Mouse (Mus musculus): ENCODE measurements at regions not wholly inside any gene's neighbourhood (a gene's known extent, or its start where the extent isn't known, plus 50 kb on each side); places are given as distances from the start of the nearest gene placed in this dataset.

- WGBS: 72% methylated on average over 3 of the region's 3 CpGs
- Histone ChIP-seq H3K27me3 (ENCODE audit: control insufficient read depth, insufficient read depth, low read length) (no peaks in the 10 kb centered on the region), H3K79me2 (ENCODE audit: control insufficient read depth, insufficient read depth, low read length) (no peaks in the 10 kb centered on the region), H3K36me3 (ENCODE audit: control insufficient read depth, insufficient read depth, low read length) (no peaks in the 10 kb centered on the region), H3K4me1 (ENCODE audit: control insufficient read depth, insufficient read depth, low read length) (no peaks in the 10 kb centered on the region), H3K4me3 (ENCODE audit: insufficient read depth, low read depth, low read length) (no peak overlapping the region), H3K27ac (replicated peaks; ENCODE audit: insufficient read depth, low read depth, low read length) (no peak overlapping the region), H3K9ac (ENCODE audit: low read depth, low read length) (no peak overlapping the region)
- TF ChIP-seq CTCF (IDR thresholded peaks at IDR 0.05; ENCODE audit: low read depth, low read length) (no peak), POLR2A (IDR thresholded peaks at IDR 0.05; ENCODE audit: extremely low read depth, insufficient read depth, low read length) (no peak)
- no peak for DNase-seq (ENCODE audit: extremely low read depth, low read depth, low spot score)
Measured at GRCm38 (mm10) chr9:115499536-115499935, 189.3 kb upstream of the Stt3b start.

GRCm38 (mm10) chr9:115504789-115505188 lies 194.6 kb upstream of the Stt3b start:
- no peaks in the 10 kb centered on the region for H3K4me1 ChIP-seq (ENCODE audit: control insufficient read depth, insufficient read depth, low read length)

GRCm38 (mm10) chr9:115507131-115507689 lies 197.0 kb upstream of the Stt3b start:
- DNase-seq (ENCODE audit: extremely low read depth, low read depth, low spot score): no peak
- 87% methylated on average over 7 of the region's 7 CpGs for WGBS

More at GRCm38 (mm10) chr9:115504789-115505188, 194.6 kb upstream of the Stt3b start:
- Histone ChIP-seq H3K27ac (replicated peaks; ENCODE audit: insufficient read depth, low read depth, low read length) (no peak overlapping the region), H3K79me2 (ENCODE audit: control insufficient read depth, insufficient read depth, low read length) (no peaks in the 10 kb centered on the region), H3K9ac (ENCODE audit: low read depth, low read length) (no peak overlapping the region), H3K36me3 (ENCODE audit: control insufficient read depth, insufficient read depth, low read length) (no peaks in the 10 kb centered on the region), H3K4me3 (ENCODE audit: insufficient read depth, low read depth, low read length) (no peak overlapping the region), H3K27me3 (ENCODE audit: control insufficient read depth, insufficient read depth, low read length) (no peaks in the 10 kb centered on the region)
- DNase-seq (ENCODE audit: extremely low read depth, low read depth, low spot score): no peak
- 32% methylated on average over 2 of the region's 2 CpGs for WGBS
- TF ChIP-seq CTCF (IDR thresholded peaks at IDR 0.05; ENCODE audit: low read depth, low read length): no peak
- no peak for TF ChIP-seq POLR2A (IDR thresholded peaks at IDR 0.05; ENCODE audit: extremely low read depth, insufficient read depth, low read length)

GRCm38 (mm10) chr9:115512835-115513629 lies 202.8 kb upstream of the Stt3b start:
- 71% methylated on average over 16 of the region's 16 CpGs for WGBS
- DNase-seq (ENCODE audit: extremely low read depth, low read depth, low spot score): no peak
- no peaks in the 10 kb centered on the region for H3K27me3 ChIP-seq (ENCODE audit: control insufficient read depth, insufficient read depth, low read length)
- no peaks in the 10 kb centered on the region for H3K36me3 ChIP-seq (ENCODE audit: control insufficient read depth, insufficient read depth, low read length)
- no peak overlapping the region for H3K27ac ChIP-seq (replicated peaks; ENCODE audit: insufficient read depth, low read depth, low read length)
- H3K79me2 ChIP-seq (ENCODE audit: control insufficient read depth, insufficient read depth, low read length): no peaks in the 10 kb centered on the region
- H3K4me3 ChIP-seq (ENCODE audit: insufficient read depth, low read depth, low read length): no peak overlapping the region
- no peak overlapping the region for H3K9ac ChIP-seq (ENCODE audit: low read depth, low read length)
- H3K4me1 ChIP-seq (ENCODE audit: control insufficient read depth, insufficient read depth, low read length): peaks cover 2% of the 10 kb centered on the region; the same call in 1 of the 2 replicates
- TF ChIP-seq CTCF (IDR thresholded peaks at IDR 0.05; ENCODE audit: low read depth, low read length) (no peak), POLR2A (IDR thresholded peaks at IDR 0.05; ENCODE audit: extremely low read depth, insufficient read depth, low read length) (no peak)

More at GRCm38 (mm10) chr9:115507131-115507689, 197.0 kb upstream of the Stt3b start:
- TF ChIP-seq POLR2A (IDR thresholded peaks at IDR 0.05; ENCODE audit: extremely low read depth, insufficient read depth, low read length) (no peak), CTCF (IDR thresholded peaks at IDR 0.05; ENCODE audit: low read depth, low read length) (no peak)
- H3K79me2 ChIP-seq (ENCODE audit: control insufficient read depth, insufficient read depth, low read length): no peaks in the 10 kb centered on the region
- H3K27ac ChIP-seq (replicated peaks; ENCODE audit: insufficient read depth, low read depth, low read length): no peak overlapping the region
- H3K4me3 ChIP-seq (ENCODE audit: insufficient read depth, low read depth, low read length): no peak overlapping the region
- no peaks in the 10 kb centered on the region for H3K4me1 ChIP-seq (ENCODE audit: control insufficient read depth, insufficient read depth, low read length)
- H3K36me3 ChIP-seq (ENCODE audit: control insufficient read depth, insufficient read depth, low read length): no peaks in the 10 kb centered on the region
- no peaks in the 10 kb centered on the region for H3K27me3 ChIP-seq (ENCODE audit: control insufficient read depth, insufficient read depth, low read length)
- H3K9ac ChIP-seq (ENCODE audit: low read depth, low read length): no peak overlapping the region

- TF ChIP-seq POLR2A (IDR thresholded peaks at IDR 0.05; ENCODE audit: extremely low read depth, insufficient read depth, low read length): no peak
- no peak for TF ChIP-seq CTCF (IDR thresholded peaks at IDR 0.05; ENCODE audit: low read depth, low read length)
- H3K27ac ChIP-seq (replicated peaks; ENCODE audit: insufficient read depth, low read depth, low read length): no peak overlapping the region
Measured at GRCm38 (mm10) chr9:115517903-115518302, 207.7 kb upstream of the Stt3b start.

GRCm38 (mm10) chr9:115524161-115524560 lies 213.9 kb upstream of the Stt3b start:
- H3K4me3 ChIP-seq (ENCODE audit: insufficient read depth, low read depth, low read length): no peak overlapping the region
- H3K36me3 ChIP-seq (ENCODE audit: control insufficient read depth, insufficient read depth, low read length): no peaks in the 10 kb centered on the region
- no peaks in the 10 kb centered on the region; the same call in 1 of the 2 replicates for H3K79me2 ChIP-seq (ENCODE audit: control insufficient read depth, insufficient read depth, low read length)
- 87% methylated on average over 3 of the region's 3 CpGs for WGBS
- H3K4me1 ChIP-seq (ENCODE audit: control insufficient read depth, insufficient read depth, low read length): no peaks in the 10 kb centered on the region
- H3K27ac ChIP-seq (replicated peaks; ENCODE audit: insufficient read depth, low read depth, low read length): no peak overlapping the region
- H3K9ac ChIP-seq (ENCODE audit: low read depth, low read length): no peak overlapping the region
- no peaks in the 10 kb centered on the region for H3K27me3 ChIP-seq (ENCODE audit: control insufficient read depth, insufficient read depth, low read length)
- no peak for DNase-seq (ENCODE audit: extremely low read depth, low read depth, low spot score)
- TF ChIP-seq POLR2A (IDR thresholded peaks at IDR 0.05; ENCODE audit: extremely low read depth, insufficient read depth, low read length): no peak
- no peak for TF ChIP-seq CTCF (IDR thresholded peaks at IDR 0.05; ENCODE audit: low read depth, low read length)

More at GRCm38 (mm10) chr9:115517903-115518302, 207.7 kb upstream of the Stt3b start:
- DNase-seq (ENCODE audit: extremely low read depth, low read depth, low spot score): no peak
- H3K4me3 ChIP-seq (ENCODE audit: insufficient read depth, low read depth, low read length): no peak overlapping the region
- H3K27me3 ChIP-seq (ENCODE audit: control insufficient read depth, insufficient read depth, low read length): no peaks in the 10 kb centered on the region
- no peaks in the 10 kb centered on the region; the same call in 1 of the 2 replicates for H3K79me2 ChIP-seq (ENCODE audit: control insufficient read depth, insufficient read depth, low read length)
- H3K9ac ChIP-seq (ENCODE audit: low read depth, low read length): no peak overlapping the region
- H3K4me1 ChIP-seq (ENCODE audit: control insufficient read depth, insufficient read depth, low read length): peaks cover under 1% of the 10 kb centered on the region; the same call in 1 of the 2 replicates
- no peaks in the 10 kb centered on the region for H3K36me3 ChIP-seq (ENCODE audit: control insufficient read depth, insufficient read depth, low read length)
